Mouse (Mus musculus) left cerebral cortex, adult 8-10 months (tissue): ENCODE data around the gene Mterf1b. TPM values are rescaled to one million over a fixed set of nuclear protein-coding genes. Genes with fewer than 3 reads are reported as not detected.
"Not testable (repeated sequence)": the region's sequence is repeated elsewhere in the genome, so short reads cannot be mapped to it uniquely, and the experiment has no call there.

Experiments used
- DNase-seq, 2 experiments: peaks; one replicate each; pipeline ENCODE4 v3.0.0; 2022; ENCODE audit warnings: low spot score in 2 of 2
- total RNA-seq, 4 experiments: library from RNA; stranded (reverse); gene quantifications; 2 replicates each; pipeline ENCODE4 v1.2.4; 2022

The Mterf1b gene
- total RNA-seq = 1 to 10 TPM; 4.8 to 6.3 (median 5.8) TPM

GRCm38 (mm10) chr5:4191671-4192480 lies at the start of gene Mterf1b:
Gene Mterf1b (plus strand): TSS chr5:4192367.
- DNase-seq = not testable (repeated sequence)

- not testable (repeated sequence) for DNase-seq
Measured at GRCm38 (mm10) chr5:4159418-4160071, 32.6 kb upstream of the Mterf1b start.

- DNase-seq = no peak
Measured at GRCm38 (mm10) chr5:4161554-4161953, 30.6 kb upstream of the Mterf1b start.

- no peak for DNase-seq
Measured at GRCm38 (mm10) chr5:4162461-4162860, 29.7 kb upstream of the Mterf1b start.

GRCm38 (mm10) chr5:4167813-4168529 lies 24.2 kb upstream of the Mterf1b start:
- not testable (repeated sequence) for DNase-seq

- DNase-seq = not testable (repeated sequence)
Measured at GRCm38 (mm10) chr5:4168530-4168926, 23.6 kb upstream of the Mterf1b start.

- DNase-seq = not testable (repeated sequence)
Measured at GRCm38 (mm10) chr5:4176421-4176820, 15.7 kb upstream of the Mterf1b start.

- no peak for DNase-seq
Measured at GRCm38 (mm10) chr5:4179364-4179763, 12.8 kb upstream of the Mterf1b start.

- no peak for DNase-seq
Measured at GRCm38 (mm10) chr5:4186815-4187214, 5.4 kb upstream of the Mterf1b start.

- not testable (repeated sequence) for DNase-seq
Measured at GRCm38 (mm10) chr5:4192481-4193246, 497 bp downstream of the Mterf1b start.

GRCm38 (mm10) chr5:4193247-4193628 lies 1.1 kb downstream of the Mterf1b start:
- DNase-seq = no peak

- no peak for DNase-seq
Measured at GRCm38 (mm10) chr5:4194166-4194565, 2.0 kb downstream of the Mterf1b start.

GRCm38 (mm10) chr5:4195086-4195485 lies 2.9 kb downstream of the Mterf1b start:
- no peak for DNase-seq

- DNase-seq = no peak
Measured at GRCm38 (mm10) chr5:4201368-4201767, 9.2 kb downstream of the Mterf1b start.

- not testable (repeated sequence) for DNase-seq
Measured at GRCm38 (mm10) chr5:4202276-4202810, 10.2 kb downstream of the Mterf1b start.

- not testable (repeated sequence) for DNase-seq
Measured at GRCm38 (mm10) chr5:4210082-4210481, 17.9 kb downstream of the Mterf1b start.

GRCm38 (mm10) chr5:4221309-4221708 lies 29.1 kb downstream of the Mterf1b start:
- DNase-seq = no peak

GRCm38 (mm10) chr5:4221981-4222623 lies 29.9 kb downstream of the Mterf1b start:
- no peak for DNase-seq

- no peak for DNase-seq
Measured at GRCm38 (mm10) chr5:4232163-4232562, 40.0 kb downstream of the Mterf1b start.

GRCm38 (mm10) chr5:4234505-4234904 lies 42.3 kb downstream of the Mterf1b start:
- peak in 1 of 2 experiments; percentile 29 for DNase-seq
